Mouse (Mus musculus): Measurements from ENCODE around the gene Prnp.

The Prnp gene

DNA sequence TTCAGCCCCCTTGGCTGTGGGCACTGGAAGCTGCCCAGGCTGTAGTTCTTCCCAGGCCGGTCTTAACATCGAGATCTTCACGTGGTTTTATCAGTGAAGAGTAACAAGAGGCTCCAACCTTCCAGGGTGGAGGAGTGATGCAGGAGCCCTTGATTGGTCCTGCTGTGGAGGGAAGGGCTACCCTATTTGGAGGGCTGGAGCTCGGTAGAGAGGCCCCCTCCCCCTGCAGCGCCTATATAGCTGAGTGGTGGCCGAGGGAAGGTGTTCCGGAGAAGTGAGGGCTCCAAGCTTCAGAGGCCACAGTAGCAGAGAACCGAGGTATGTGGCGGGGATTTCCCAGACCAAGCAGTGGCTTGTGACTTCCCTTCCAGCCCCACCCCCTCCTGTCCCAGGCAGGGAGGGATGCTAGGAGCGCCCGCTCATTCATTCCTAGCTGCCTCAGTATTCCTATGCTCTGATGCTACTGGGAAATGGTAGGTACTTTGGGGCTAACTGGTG lies 40.9 kb downstream of the Prnp start, which contains the start of gene Prnd:
Gene Prnd (plus strand): TSS at position 264 of the 498 bp plus-strand sequence.
- peak in 1 of 2 experiments; percentile 35 for DNase-seq

DNA sequence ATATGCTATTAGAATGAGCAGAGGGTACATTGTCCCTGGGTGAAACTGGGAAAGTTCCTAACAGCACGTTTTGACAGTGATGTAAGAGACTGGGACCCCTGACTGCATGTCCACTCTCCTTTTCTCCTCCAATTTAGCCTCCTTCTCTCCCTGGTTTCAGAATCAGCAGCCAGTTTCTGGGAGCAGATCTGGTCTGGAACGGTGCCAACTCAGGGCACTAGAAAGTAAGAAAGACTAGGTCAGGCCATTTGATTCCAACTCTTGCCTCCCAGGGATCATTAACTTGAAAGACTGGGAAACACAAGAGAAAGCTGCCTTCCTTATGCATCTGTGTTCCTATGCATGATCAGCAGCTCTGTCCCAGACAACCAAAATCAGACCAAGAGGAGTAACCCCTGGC lies 42.7 kb downstream of the Prnp start:
- DNase-seq: peak in 1 of 2 experiments; percentile 47

DNA sequence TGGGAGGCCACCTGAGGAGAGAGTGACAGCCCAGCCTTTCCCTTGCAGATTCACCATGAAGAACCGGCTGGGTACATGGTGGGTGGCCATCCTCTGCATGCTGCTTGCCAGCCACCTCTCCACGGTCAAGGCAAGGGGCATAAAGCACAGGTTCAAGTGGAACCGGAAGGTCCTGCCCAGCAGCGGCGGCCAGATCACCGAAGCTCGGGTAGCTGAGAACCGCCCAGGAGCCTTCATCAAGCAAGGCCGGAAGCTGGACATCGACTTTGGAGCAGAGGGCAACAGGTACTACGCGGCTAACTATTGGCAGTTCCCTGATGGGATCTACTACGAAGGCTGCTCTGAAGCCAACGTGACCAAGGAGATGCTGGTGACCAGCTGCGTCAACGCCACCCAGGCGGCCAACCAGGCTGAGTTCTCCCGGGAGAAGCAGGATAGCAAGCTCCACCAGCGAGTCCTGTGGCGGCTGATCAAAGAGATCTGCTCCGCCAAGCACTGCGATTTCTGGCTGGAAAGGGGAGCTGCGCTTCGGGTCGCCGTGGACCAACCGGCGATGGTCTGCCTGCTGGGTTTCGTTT lies 43.3 kb downstream of the Prnp start:
- peak; percentile 38 to 51 for DNase-seq

DNA sequence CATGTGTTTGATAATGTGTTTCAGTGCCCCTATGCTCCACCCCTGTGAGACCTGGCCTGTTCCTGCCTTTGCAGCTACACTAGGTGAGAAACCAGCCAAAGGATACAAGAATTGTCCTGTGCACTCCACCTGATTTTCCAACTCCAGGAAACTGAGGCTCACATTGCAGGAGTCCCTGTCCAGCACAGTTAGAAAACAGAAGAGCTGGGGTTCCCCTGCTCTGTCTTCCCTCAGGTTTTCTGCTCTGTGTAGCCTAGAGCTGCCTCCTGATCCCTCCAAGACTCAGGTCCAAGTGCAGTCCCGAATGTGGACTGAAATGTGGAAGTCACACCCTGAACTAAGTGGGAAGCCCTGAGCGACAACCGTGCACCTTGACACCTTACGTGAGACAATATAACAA lies 44.0 kb downstream of the Prnp start:
- no peak for DNase-seq

DNA sequence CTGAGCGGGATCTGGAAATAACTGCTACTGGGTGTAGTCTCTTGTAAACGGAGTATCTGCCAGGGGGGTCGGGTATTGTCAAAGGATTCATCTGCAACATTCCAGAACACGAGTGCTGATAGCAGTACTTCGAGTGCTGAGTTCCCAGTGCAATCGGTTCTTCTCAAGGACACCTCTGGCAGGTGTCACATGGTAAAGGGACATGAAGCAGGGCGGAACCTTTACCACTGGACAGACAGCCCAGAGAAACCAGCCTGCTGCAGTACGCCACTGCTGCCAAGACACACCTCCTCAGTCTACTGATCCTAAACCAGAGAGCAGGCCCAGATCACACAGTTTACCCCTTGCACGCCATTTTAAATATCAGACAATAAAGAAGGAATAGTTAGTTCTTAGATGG lies 45.1 kb downstream of the Prnp start:
- no peak for DNase-seq

DNA sequence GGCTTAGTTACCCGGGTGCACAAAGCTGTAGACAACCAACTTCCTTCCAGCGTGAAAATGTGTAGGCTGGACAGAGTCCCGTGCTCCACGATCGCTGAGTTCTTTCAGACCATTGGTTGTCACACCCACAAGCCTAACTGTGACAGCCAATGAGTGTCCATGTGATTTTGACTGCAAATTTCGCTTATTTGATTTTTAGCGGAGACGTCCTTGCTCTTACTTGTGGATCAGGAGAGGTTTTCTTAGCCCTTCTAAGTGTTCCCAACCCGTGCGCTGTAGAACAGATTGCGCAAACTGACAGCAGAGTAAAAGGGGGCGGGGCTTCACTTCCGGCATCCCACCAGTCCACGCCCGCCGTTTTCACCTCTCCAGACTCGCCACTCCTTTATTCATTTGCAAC lies 45.5 kb downstream of the Prnp start:
- peak; percentile 39 to 52 for DNase-seq

DNA sequence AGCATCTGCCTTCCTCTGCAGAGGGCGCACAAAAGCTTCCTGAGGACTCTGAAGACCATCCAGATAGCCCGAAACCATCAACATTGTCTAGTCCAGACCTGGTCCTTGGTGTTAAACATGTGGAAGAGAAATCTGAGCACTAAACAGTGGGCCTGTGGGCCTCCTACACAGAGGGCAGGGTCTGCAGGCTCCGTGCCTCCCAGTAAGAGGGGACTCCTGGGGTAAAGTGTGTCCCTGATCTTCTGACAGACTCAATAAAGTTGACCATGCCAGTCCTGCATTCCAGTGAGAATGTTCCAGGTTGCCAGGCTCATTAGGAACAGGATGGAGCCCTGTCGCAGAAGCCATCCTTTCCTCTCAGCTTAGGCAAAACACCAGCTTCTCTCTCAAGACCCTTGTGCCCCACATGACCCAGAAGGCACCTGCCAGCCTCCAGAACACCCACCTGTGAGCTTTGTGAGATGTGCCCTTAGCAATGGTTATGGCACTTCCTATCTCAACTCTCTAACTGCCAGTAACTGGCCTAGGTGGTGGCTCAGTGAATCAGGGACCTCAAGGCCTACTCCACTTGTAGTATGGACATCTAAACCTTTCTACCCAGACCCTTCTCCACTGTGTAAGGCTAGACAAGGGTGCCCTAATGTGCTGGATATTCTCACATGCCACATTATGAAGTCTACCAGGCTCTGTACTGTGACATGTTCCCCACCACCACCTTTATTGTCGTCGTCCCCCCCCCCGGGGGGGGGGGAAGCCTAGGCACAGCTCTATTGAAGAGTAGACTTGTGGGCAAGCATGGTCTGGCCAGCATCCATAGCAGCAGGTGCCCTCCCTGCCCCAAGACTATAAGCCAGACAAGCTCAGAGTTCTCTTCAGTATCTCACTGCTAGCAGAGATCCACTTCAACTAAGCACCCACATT lies 46.9 kb downstream of the Prnp start:
- no peak for DNase-seq

DNA sequence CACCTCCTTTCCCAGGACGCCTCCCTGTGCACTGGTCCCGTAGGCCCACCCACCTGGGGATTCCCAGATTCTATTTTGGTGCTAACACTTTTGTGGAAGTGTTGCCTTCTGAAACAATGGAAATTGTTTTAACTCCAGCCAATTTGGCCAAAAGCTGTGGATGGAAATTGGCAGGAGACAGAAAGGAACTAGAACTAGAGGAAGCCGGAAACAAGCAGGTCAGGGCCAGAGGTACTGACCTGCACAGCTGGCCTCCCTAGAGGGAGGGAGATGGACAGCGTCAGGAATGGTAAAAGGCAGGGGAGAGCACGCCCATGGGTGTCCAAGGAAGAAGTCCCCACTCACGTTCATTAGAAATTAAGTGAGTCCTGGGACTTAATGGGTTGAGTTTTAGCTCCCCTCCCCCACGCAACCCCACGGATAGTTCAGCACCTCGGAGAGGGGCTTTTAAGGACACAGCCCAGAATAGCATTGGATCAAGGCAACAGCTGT lies 48.0 kb downstream of the Prnp start:
- DNase-seq: peak; percentile 37 to 51

DNA sequence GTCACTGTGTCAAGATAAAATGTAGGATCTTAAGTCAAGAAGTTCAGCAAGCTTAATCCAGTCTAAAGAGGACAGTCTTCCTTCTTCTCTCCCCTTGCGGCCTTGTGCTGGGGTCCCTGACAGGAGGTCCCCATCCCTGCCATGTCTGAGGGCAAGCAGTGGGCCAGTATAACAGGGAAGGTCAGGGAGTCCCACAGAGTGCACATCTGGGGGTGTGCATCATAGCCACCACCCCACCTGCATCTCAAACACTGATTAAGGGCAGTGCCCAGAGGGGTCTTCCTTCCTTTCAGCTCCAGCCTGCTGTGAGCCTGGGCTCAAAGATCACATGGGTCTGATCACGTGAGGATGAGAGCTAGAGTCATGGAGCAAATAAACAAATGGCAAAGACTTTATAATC lies 51.9 kb downstream of the Prnp start:
- no peak for DNase-seq

DNA sequence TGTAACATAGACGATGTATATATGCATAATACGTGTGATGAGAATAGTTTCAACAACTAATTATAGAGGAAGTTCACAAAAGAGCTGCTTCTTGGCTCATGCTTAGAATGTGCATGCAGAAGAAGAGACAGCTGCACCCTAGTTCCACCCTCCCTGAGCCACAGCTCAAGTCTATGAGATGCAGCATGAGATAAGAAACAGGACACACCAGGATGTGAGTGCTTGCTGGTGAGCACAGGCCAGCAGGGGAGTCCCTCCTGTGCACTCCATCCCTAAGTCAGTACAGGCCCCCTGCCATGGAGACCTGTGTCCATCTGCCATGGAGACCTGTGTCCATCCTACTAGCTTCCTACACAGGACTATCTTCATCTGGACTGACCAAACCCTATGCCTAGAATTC lies 60.9 kb downstream of the Prnp start:
- DNase-seq: no peak

DNA sequence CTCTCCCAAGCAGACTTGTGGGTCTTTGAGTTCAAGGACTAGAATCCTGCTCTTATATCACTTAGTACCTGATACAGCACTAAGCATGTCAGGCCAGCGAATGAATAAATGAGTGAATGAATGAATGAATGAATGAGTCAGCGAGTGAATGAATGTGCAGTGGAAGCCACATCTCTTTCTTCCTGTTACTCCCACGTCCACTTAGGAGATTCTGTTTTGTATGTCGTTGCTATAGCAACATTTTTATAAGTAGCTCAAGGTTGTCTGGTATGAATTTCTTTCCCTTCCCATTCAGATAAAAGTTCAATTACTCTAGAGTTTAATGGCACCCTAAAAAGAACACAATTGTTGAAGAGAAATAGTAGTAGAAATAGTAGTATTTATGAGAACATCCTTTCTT lies 61.4 kb downstream of the Prnp start:
- no peak for DNase-seq

DNA sequence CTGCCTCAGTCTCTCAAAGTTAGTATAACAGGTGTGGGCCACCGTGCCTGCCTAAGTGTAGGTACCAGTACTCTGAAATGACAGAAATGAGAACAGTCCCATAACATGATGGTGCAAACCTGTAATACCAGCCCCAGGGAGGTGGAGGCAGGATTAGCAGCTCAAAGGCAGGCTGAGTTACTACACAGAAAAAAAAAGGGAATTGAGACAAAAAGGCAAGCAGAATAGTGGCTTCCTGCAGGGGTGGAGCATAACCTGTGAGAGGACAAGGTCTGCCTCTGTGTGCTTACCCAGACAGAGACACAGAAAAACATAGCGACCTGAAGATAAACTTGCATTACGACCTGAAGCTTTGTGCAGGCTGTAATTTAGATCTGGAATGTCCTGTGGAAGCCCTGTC lies 66.9 kb downstream of the Prnp start:
- DNase-seq: no peak

DNA sequence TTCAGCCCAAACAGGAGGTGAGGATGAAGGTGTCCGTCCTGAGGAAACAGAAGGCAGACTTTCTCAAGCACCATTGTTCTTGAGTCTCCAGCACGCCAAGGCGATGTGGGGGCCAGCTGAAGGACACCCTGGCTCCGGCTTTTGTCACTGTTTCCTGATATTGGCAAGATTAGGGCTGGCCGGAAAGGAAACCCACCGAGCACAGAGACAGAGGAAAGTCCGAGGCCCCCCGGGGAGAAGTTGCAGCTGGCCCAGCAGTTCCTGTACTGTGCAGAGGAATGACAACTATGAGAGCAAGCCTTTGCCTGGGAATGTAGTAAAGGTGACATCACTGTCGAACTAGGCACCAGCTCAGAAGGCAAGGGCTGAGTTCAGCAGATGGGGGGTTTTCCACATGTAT lies 71.1 kb downstream of the Prnp start:
- DNase-seq: peak; percentile 55 to 58

DNA sequence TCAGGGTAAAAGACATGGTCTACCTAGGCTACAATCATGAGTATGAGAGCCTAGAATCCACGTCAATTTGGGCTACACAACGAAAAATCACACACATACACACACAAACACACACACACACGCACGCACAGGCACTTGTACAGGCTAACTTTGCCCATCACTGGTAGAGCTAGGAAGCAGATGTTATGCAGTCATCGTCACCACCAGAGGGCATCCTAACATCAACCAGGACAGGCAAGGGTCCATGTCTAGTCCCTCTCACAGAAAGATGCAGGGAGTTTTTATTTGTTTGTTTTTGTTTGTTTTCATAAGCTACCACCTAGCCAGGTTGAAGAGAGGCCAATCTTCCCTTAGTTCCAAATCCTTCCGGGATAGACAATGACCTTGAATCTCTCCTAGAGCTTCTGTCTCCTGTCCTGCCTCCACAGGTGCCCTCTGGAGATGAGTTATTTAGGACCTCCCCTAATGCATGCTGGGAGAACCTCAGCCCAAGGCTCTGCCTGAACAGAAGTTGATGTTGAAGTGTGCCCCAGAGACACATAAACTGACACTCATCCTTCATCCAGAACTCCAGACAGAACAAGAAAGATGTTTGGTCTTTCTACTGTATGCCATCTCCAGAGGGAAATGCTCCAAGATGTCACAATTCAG lies 72.9 kb downstream of the Prnp start:
- DNase-seq: peak; percentile 71 to 76

DNA sequence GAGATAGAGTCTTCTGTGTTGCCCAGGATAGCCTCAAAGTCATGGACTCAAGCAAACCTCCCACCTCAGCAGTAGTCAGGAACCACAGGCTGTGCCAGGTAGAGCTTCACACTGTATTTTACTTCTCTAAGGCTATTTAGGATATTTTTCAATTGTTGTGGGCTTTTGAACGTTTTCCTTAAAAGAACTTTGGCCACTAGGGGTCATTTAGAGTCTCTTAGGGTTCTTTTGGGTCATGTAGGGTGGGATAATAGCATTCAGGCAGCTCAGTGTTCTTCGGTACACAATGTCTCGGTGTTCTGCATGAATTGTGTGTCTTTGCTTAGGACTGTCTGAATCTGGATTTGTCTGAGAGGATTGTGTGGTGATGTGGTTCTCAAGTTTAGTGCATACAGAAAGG lies 78.2 kb downstream of the Prnp start:
- DNase-seq: no peak
